Mouse (Mus musculus) brain, embryonic 14.5 days (tissue): ENCODE measurements around the gene Adcy7. TPM values are rescaled to one million over a fixed set of nuclear protein-coding genes. Genes with fewer than 3 reads are reported as not detected.

Experiments
- DNase-seq: peaks from one replicate; pipeline ENCODE4 v3.0.0-alpha.2; 2011; ENCODE audit warnings: low read depth
- CTCF ChIP-seq: fragments of 200-500 bp; IDR thresholded peaks from 2 replicates; pipeline ENCODE4 v1.5.1; 2012; ENCODE audit warnings: inconsistent platforms, mild to moderate bottlenecking, moderate library complexity, borderline replicate concordance; ENCODE audit not compliant: insufficient read depth, insufficient read length; ENCODE audit errors: extremely low read depth
- POLR2A ChIP-seq: fragments of 200-500 bp; IDR thresholded peaks from 2 replicates; pipeline ENCODE4 v1.6.1; 2012; ENCODE audit warnings: mild to moderate bottlenecking, inconsistent platforms, borderline replicate concordance; ENCODE audit not compliant: poor library complexity, insufficient read depth, insufficient read length, severe bottlenecking; ENCODE audit errors: extremely low read depth
- polyA plus RNA-seq: library from polyadenylated mRNA; depleted of rRNA; stranded (reverse); fragments of >200 nt; gene quantifications from 2 replicates; pipeline ENCODE4 v1.2.3, GENCODE M21; 2012; rRNA removed

The Adcy7 gene
- polyA plus RNA-seq, 1 experiment = 3.7 TPM

- no peak for DNase-seq
- TF ChIP-seq CTCF (no peak), POLR2A (no peak)
Observed at GRCm38 (mm10) chr8:88349046-88349445, 76.8 kb downstream of the Adcy7 start.

GRCm38 (mm10) chr8:88357226-88357933, 85.2 kb downstream of the Adcy7 start:
- TF ChIP-seq CTCF = no peak
- TF ChIP-seq POLR2A = no peak
- no peak for DNase-seq

- TF ChIP-seq POLR2A (no peak), CTCF (peak; percentile 22; the same call in 1 of the 2 replicates)
- peak; percentile 14 for DNase-seq
Observed at GRCm38 (mm10) chr8:88357946-88358345, 85.7 kb downstream of the Adcy7 start.

DNA sequence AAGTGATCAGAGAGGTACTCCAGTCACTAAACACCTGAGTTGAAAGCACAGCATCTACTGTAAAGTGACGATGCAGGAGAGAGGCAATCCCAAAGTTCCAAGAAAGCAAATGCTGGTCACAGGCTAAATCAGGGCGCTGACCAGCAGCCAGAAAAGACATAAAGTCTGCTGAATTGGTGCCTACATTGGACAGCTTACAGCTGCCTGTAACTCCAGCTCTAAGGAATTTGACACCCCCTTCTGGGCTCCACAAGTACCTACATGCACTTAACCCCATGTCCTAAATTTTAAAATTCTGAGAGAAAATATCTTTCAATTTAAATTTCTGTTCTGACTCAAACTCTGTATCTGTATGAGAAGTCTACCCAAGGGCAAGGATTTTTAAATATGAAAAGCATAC, 87.8 kb downstream of the Adcy7 start:
- TF ChIP-seq CTCF = no peak
- no peak for TF ChIP-seq POLR2A
- no peak for DNase-seq

- DNase-seq = no peak
- TF ChIP-seq CTCF (no peak), POLR2A (no peak)
Observed at GRCm38 (mm10) chr8:88361044-88361707, 89.0 kb downstream of the Adcy7 start.

- TF ChIP-seq POLR2A (peak; percentile 28; the same call in 1 of the 2 replicates), CTCF (peak; percentile 87)
- DNase-seq = peak; percentile 88
Observed at GRCm38 (mm10) chr8:88361708-88362428, 89.7 kb downstream of the Adcy7 start, which contains the start of gene Brd7. Gene Brd7, minus strand, starts transcription at chr8:88362194.

DNA sequence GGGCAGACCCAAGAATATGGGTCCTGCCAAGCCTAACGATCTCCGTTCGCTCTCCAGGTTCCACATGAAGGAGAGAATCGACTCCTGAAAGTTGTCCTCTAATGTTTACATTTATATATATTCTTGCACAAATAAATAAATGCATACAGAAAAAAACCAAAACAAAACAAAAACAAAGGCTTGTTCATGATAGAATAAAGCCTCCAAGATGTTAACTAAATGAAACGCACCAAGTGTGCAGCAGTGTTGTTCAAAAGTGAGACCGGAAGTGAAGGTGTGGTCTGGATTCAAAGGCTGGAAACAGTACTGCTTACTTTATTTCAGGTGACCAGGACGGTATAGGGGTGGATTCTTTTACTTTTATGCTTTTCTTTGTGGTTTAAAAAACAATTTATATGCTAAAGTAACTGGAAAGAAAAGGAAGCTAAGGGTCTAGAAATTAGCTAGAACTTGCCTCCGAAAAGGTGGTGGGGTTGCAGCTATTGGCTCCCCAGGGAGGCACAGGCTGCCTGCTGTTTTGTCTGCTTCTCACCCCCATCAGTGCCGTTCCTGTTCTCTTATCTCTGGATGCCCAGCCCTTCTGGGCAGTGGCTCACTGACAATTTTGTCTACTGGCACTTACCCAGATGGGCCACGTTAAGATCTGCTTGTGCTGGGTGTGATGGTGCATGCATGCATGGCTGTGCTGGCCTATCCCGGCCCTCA, 90.4 kb downstream of the Adcy7 start:
- DNase-seq = no peak
- TF ChIP-seq POLR2A = no peak
- TF ChIP-seq CTCF = no peak

DNA sequence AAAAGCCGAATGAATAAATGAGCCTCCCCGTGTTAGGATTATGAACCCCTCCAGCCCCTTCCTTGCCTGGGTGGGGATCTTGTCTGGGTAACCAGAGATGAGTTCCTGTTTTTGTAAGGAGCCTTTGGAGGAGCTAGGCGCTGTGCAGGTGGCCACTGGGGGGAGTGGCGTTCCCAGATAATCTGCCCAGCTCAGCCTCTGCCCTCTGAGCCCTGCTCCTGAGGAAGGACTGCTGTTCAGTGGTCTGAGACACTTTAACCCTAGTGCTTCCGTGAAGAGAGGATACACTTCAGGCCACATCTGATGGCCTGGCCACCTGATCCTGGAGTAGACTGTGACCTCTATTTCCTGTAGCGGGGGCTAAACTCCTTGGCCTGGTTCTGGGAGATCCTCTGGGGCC, 97.0 kb downstream of the Adcy7 start:
- peak; percentile 60 for DNase-seq
- TF ChIP-seq POLR2A (no peak), CTCF (peak; percentile 62)

- TF ChIP-seq CTCF (no peak), POLR2A (no peak)
- no peak for DNase-seq
Observed at GRCm38 (mm10) chr8:88369805-88370204, 97.6 kb downstream of the Adcy7 start.

- TF ChIP-seq POLR2A = no peak
- TF ChIP-seq CTCF = no peak
- DNase-seq = no peak
Observed at GRCm38 (mm10) chr8:88371522-88371921, 99.3 kb downstream of the Adcy7 start.

DNA sequence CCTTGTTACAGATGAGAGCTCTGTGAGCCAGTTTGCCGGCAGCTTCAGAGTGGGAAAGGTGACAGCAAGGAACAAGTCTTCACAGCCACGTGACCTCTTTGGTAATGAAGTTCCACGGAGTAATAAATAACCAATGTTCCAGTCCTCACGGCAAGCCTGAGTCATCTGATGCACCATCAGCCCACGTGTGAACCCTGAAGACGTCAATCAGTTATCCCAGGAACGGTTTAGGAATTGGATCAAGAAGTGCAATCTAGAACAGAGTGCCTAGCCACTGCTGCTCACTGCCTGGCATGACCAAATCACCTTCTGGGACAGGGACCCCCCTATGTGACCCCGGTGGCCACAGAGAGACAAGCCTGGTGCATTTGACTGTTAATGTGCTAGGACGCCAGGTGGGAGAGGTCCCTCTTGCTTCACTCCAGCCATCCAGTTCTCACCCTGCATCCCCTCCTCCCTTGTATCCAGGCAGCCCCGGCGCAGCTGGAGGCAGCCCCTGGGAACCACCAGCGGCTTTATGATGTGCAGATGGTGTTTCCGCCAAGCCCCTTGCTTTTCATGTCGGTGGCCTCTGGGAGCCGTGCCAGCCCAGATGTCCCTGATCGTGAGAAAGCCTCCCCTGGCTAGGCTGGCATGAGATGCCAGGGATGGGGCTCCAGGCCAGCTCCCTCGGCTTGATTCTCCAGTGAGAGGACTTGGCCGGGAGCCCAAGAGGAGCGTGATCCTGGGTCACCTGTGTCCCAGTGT, 104.8 kb downstream of the Adcy7 start:
- TF ChIP-seq POLR2A (no peak), CTCF (no peak)
- DNase-seq = peak; percentile 94

Other genes with a start within 250 kb of the Adcy7 start
- 52.1 and 56.7 TPM in 2 replicates for gene Cnep1r1, start 153.6 kb upstream of the Adcy7 start, polyA plus RNA-seq
- gene Heatr3, start 134.5 kb upstream of the Adcy7 start, polyA plus RNA-seq = 43.9 and 44.7 TPM in 2 replicates
- 30.9 and 36.5 TPM in 2 replicates for gene Tent4b, start 73.2 kb upstream of the Adcy7 start, polyA plus RNA-seq
- 65.6 and 69.2 TPM in 2 replicates for gene Brd7, start 89.8 kb downstream of the Adcy7 start, polyA plus RNA-seq
- gene Nkd1, start 249.0 kb downstream of the Adcy7 start, polyA plus RNA-seq = 49.1 and 68.5 TPM in 2 replicates